Mouse (Mus musculus) gastrocnemius, postnatal 4 days (tissue): ENCODE measurements around the gene Taar7a. TPM values are rescaled to one million over a fixed set of nuclear protein-coding genes. Genes with fewer than 3 reads are reported as not detected.

Experiments
- DNase-seq, 2 experiments: peaks; one replicate each; pipeline ENCODE4 v3.0.0; 2021 to 2022; ENCODE audit warnings: low spot score in 2 of 2, mixed read lengths in 2 of 2
- total RNA-seq, 2 experiments: library from RNA; stranded (reverse); gene quantifications; 2 replicates each; pipeline ENCODE4 v1.2.3; 2021

Gene Taar7a
- total RNA-seq, 2 experiments from 2014 or later: not detected

- DNase-seq: no peak
Measured at GRCm38 (mm10) chr10:23948026-23948425, 45.3 kb downstream of the Taar7a start.

GRCm38 (mm10) chr10:23942465-23942864 lies 50.8 kb downstream of the Taar7a start:
- no peak for DNase-seq

Other genes with a start within 250 kb of the Taar7a start
- gene Rps12, start 206.2 kb downstream of the Taar7a start, total RNA-seq: 100 to 1,000 TPM; 472 to 555 TPM
- gene Slc18b1, start 196.5 kb downstream of the Taar7a start, total RNA-seq: 10 to 100 TPM; 17.1 to 20.8 TPM
- gene Vnn3, start 142.0 kb downstream of the Taar7a start, total RNA-seq: under 1 TPM; 0.25 to 0.62 TPM
- under 1 TPM; 0.15 to 0.41 TPM for gene Vnn1, start 98.8 kb downstream of the Taar7a start, total RNA-seq
- gene Taar1, start 73.1 kb downstream of the Taar7a start, total RNA-seq: not detected
- gene Taar2, start 54.9 kb downstream of the Taar7a start, total RNA-seq: not detected
- gene Taar3, start 43.9 kb downstream of the Taar7a start, total RNA-seq: not detected
- not detected for gene Taar4, start 33.0 kb downstream of the Taar7a start, total RNA-seq
- not detected for gene Taar5, start 22.8 kb downstream of the Taar7a start, total RNA-seq
- not detected for gene Taar6, start 7.8 kb downstream of the Taar7a start, total RNA-seq
- gene Taar7b, start 6.5 kb upstream of the Taar7a start, total RNA-seq: not detected
- gene Taar7d, start 33.7 kb upstream of the Taar7a start, total RNA-seq: not detected
- gene Taar7e, start 44.1 kb upstream of the Taar7a start, total RNA-seq: not detected
- gene Taar7f, start 56.0 kb upstream of the Taar7a start, total RNA-seq: not detected
- not detected for gene Taar8a, start 83.0 kb upstream of the Taar7a start, total RNA-seq
- gene Taar8b, start 98.8 kb upstream of the Taar7a start, total RNA-seq: not detected
- gene Taar8c, start 108.4 kb upstream of the Taar7a start, total RNA-seq: not detected
- not detected for gene Taar9, start 116.1 kb upstream of the Taar7a start, total RNA-seq
- 10 to 100 TPM; 37.3 to 41.6 TPM for gene Stx7, start 155.8 kb upstream of the Taar7a start, total RNA-seq
- gene Moxd1, start 230.0 kb upstream of the Taar7a start, total RNA-seq: 1 to 10 TPM; 5.8 TPM